Comparison of ENCODE assay signal across 8 mouse cellular contexts in genomic region chr19:5295736-5296075, GRCm38 (mm10). TPM values are rescaled to one million over a fixed set of nuclear protein-coding genes. Genes with fewer than 3 reads are reported as not detected.
DNase-seq lines count a peak whose midpoint lies in the region; ATAC-seq and TF ChIP-seq lines count a peak whose summit lies in the region.

No protein-coding gene starts in this region.

- peaks cover 27% of the 10 kb centered on the region for H3K4me1 ChIP-seq in lung, embryonic 15.5 days
- H3K4me1 ChIP-seq in embryonic fibroblast, embryonic 13.5 days (ENCODE audit: control insufficient read depth, insufficient read depth, low read length), result no peaks in the 10 kb centered on the region
- H3K4me1 ChIP-seq in limb, embryonic 11.5 days (ENCODE audit: control insufficient read depth, insufficient read depth, low read length), result peaks cover 11% of the 10 kb centered on the region
- H3K4me1 ChIP-seq in neural tube, embryonic 15.5 days, result peaks cover 65% of the 10 kb centered on the region

- H3K9me3 ChIP-seq in lung, embryonic 15.5 days, result no peaks in the 10 kb centered on the region
- H3K9me3 ChIP-seq in limb, embryonic 11.5 days (ENCODE audit: control insufficient read depth, low read length), result no peaks in the 10 kb centered on the region
- H3K9me3 ChIP-seq in neural tube, embryonic 15.5 days (replicated peaks), result no peaks in the 10 kb centered on the region

- peak overlapping the region; percentile 68 for H3K9ac ChIP-seq in lung, embryonic 15.5 days
- H3K9ac ChIP-seq in limb, embryonic 11.5 days (ENCODE audit: low read length), result peak overlapping the region; percentile 56
- H3K9ac ChIP-seq in neural tube, embryonic 15.5 days (replicated peaks), result peak overlapping the region; percentile 75

- peak; percentile 61; the same call in 1 of the 2 replicates for ATAC-seq in lung, embryonic 15.5 days (ENCODE audit: borderline replicate concordance, extremely low read depth, low FRiP score, low TSS enrichment)
- peak; percentile 10; the same call in 1 of the 2 replicates for ATAC-seq in limb, embryonic 11.5 days (ENCODE audit: insufficient number of reproducible peaks, low FRiP score, low TSS enrichment, low read depth)
- peak; percentile 30; the same call in 1 of the 2 replicates for ATAC-seq in neural tube, embryonic 15.5 days (ENCODE audit: low FRiP score)

- 5% methylated on average over 13 of the region's 13 CpGs for WGBS in lung, embryonic 15.5 days
- WGBS in limb, embryonic 11.5 days, result 4% methylated on average over 13 of the region's 13 CpGs
- 8% methylated on average over 13 of the region's 13 CpGs for WGBS in neural tube, embryonic 15.5 days

- peak overlapping the region; percentile 86 for H3K27ac ChIP-seq in lung, embryonic 15.5 days
- peak overlapping the region; percentile 38; the same call in 1 of the 2 replicates for H3K27ac ChIP-seq in embryonic fibroblast, embryonic 13.5 days (ENCODE audit: insufficient read depth, low read length)
- peak overlapping the region; percentile 44; the same call in 1 of the 2 replicates for H3K27ac ChIP-seq in limb, embryonic 11.5 days (replicated peaks; ENCODE audit: low read depth, low read length)
- peak overlapping the region; percentile 94 for H3K27ac ChIP-seq in neural tube, embryonic 15.5 days (replicated peaks)

- H3K4me3 ChIP-seq in lung, embryonic 15.5 days, result peak overlapping the region; percentile 95
- peak overlapping the region; percentile 72 for H3K4me3 ChIP-seq in embryonic fibroblast, embryonic 13.5 days (ENCODE audit: insufficient read depth, low read length)
- H3K4me3 ChIP-seq in limb, embryonic 11.5 days (ENCODE audit: low read depth, low read length), result peak overlapping the region; percentile 91
- peak overlapping the region; percentile 65 for H3K4me3 ChIP-seq in neural tube, embryonic 15.5 days (replicated peaks)

- TF ChIP-seq POLR2A in embryonic fibroblast, embryonic 13.5 days (IDR thresholded peaks at IDR 0.05; ENCODE audit: low read depth, low read length), result no peak

- peak overlapping the region; percentile 71 for H3K4me2 ChIP-seq in lung, embryonic 15.5 days
- H3K4me2 ChIP-seq in limb, embryonic 11.5 days (ENCODE audit: low read depth, severe bottlenecking), result peak overlapping the region; percentile 46
- peak overlapping the region; percentile 77 for H3K4me2 ChIP-seq in neural tube, embryonic 15.5 days

- DNase-seq in lung, postnatal 14 days, result no peak
- DNase-seq in limb, embryonic 11.5 days (ENCODE audit: low spot score), result no peak
- DNase-seq in cerebellum, adult 18-20 months, result no peak
- DNase-seq in adrenal gland, postnatal 36 days, result no peak
- DNase-seq in spleen, postnatal 36 days (ENCODE audit: low spot score in 2 of 2), result no peak

- no peaks in the 10 kb centered on the region; the same call in 1 of the 2 replicates for H3K27me3 ChIP-seq in lung, embryonic 15.5 days
- H3K27me3 ChIP-seq in limb, embryonic 11.5 days (ENCODE audit: control insufficient read depth, insufficient read depth, low read length), result no peaks in the 10 kb centered on the region
- H3K27me3 ChIP-seq in neural tube, embryonic 15.5 days (replicated peaks), result no peaks in the 10 kb centered on the region

- H3K36me3 ChIP-seq in lung, embryonic 15.5 days, result peaks cover 27% of the 10 kb centered on the region
- H3K36me3 ChIP-seq in limb, embryonic 11.5 days (ENCODE audit: control insufficient read depth, insufficient read depth, low read length), result peaks cover 7% of the 10 kb centered on the region
- peaks cover 23% of the 10 kb centered on the region for H3K36me3 ChIP-seq in neural tube, embryonic 15.5 days

- TF ChIP-seq CTCF in embryonic fibroblast, embryonic 13.5 days (IDR thresholded peaks at IDR 0.05; ENCODE audit: borderline replicate concordance, insufficient read depth, low read length), result no peak

RNA-seq across cellular contexts. Expression of gene Sf3b2, which starts 0.5 kb away (rescaled TPM):
- 320 and 328 TPM in 2 replicates for polyA plus RNA-seq in lung, embryonic 15.5 days (2015; fragmentation: Nextera tagmentation; extraction: Ambion mirVana)
- 126 and 140 TPM in 2 replicates for polyA plus RNA-seq in embryonic fibroblast, embryonic 13.5 days (2011; ENCODE audit: insufficient read length, low read depth, missing spikeins)
- polyA plus RNA-seq in limb, embryonic 11.5 days (2014; fragmentation: Nextera tagmentation; extraction: Ambion mirVana), result 405 and 414 TPM in 2 replicates
- 300 and 331 TPM in 2 replicates for polyA plus RNA-seq in neural tube, embryonic 15.5 days (2015; fragmentation: Nextera tagmentation; extraction: Ambion mirVana)
- total RNA-seq in adrenal gland, postnatal 36 days (2021), result 100 to 1,000 TPM; 165 to 171 TPM

RNA-seq across cellular contexts. Expression of gene Gal3st3, which starts 2.4 kb away (rescaled TPM):
- polyA plus RNA-seq in lung, embryonic 15.5 days (2015; fragmentation: Nextera tagmentation; extraction: Ambion mirVana), result 1.7 and 2.4 TPM in 2 replicates
- polyA plus RNA-seq in embryonic fibroblast, embryonic 13.5 days (2011; ENCODE audit: insufficient read length, low read depth, missing spikeins), result 0.20 and 0.35 TPM in 2 replicates
- 8.6 and 8.8 TPM in 2 replicates for polyA plus RNA-seq in limb, embryonic 11.5 days (2014; fragmentation: Nextera tagmentation; extraction: Ambion mirVana)
- polyA plus RNA-seq in neural tube, embryonic 15.5 days (2015; fragmentation: Nextera tagmentation; extraction: Ambion mirVana), result 37.8 and 42.0 TPM in 2 replicates
- not detected for total RNA-seq in adrenal gland, postnatal 36 days (2021)

RNA-seq across cellular contexts. Expression of gene Pacs1, which starts 22.8 kb away (rescaled TPM):
- polyA plus RNA-seq in lung, embryonic 15.5 days (2015; fragmentation: Nextera tagmentation; extraction: Ambion mirVana), result 20.6 and 21.4 TPM in 2 replicates
- 23.3 and 23.5 TPM in 2 replicates for polyA plus RNA-seq in embryonic fibroblast, embryonic 13.5 days (2011; ENCODE audit: insufficient read length, low read depth, missing spikeins)
- polyA plus RNA-seq in limb, embryonic 11.5 days (2014; fragmentation: Nextera tagmentation; extraction: Ambion mirVana), result 29.3 and 34.2 TPM in 2 replicates
- 47.6 and 51.0 TPM in 2 replicates for polyA plus RNA-seq in neural tube, embryonic 15.5 days (2015; fragmentation: Nextera tagmentation; extraction: Ambion mirVana)
- total RNA-seq in adrenal gland, postnatal 36 days (2021), result 10 to 100 TPM; 15.6 to 23.6 TPM

RNA-seq across cellular contexts. Expression of gene Catsper1, which starts 39.8 kb away (rescaled TPM):
- not detected in 2 replicates for polyA plus RNA-seq in lung, embryonic 15.5 days (2015; fragmentation: Nextera tagmentation; extraction: Ambion mirVana)
- not detected in 2 replicates for polyA plus RNA-seq in embryonic fibroblast, embryonic 13.5 days (2011; ENCODE audit: insufficient read length, low read depth, missing spikeins)
- not detected in 2 replicates for polyA plus RNA-seq in limb, embryonic 11.5 days (2014; fragmentation: Nextera tagmentation; extraction: Ambion mirVana)
- polyA plus RNA-seq in neural tube, embryonic 15.5 days (2015; fragmentation: Nextera tagmentation; extraction: Ambion mirVana), result not detected in 2 replicates
- total RNA-seq in adrenal gland, postnatal 36 days (2021), result not detected

RNA-seq across cellular contexts. Expression of gene Cst6, which starts 53.7 kb away (rescaled TPM):
- 0.60 and 0.69 TPM in 2 replicates for polyA plus RNA-seq in lung, embryonic 15.5 days (2015; fragmentation: Nextera tagmentation; extraction: Ambion mirVana)
- 2.6 and 7.3 TPM in 2 replicates for polyA plus RNA-seq in embryonic fibroblast, embryonic 13.5 days (2011; ENCODE audit: insufficient read length, low read depth, missing spikeins)
- polyA plus RNA-seq in limb, embryonic 11.5 days (2014; fragmentation: Nextera tagmentation; extraction: Ambion mirVana), result 0.64 and 1.2 TPM in 2 replicates
- 8.0 and 10.0 TPM in 2 replicates for polyA plus RNA-seq in neural tube, embryonic 15.5 days (2015; fragmentation: Nextera tagmentation; extraction: Ambion mirVana)
- total RNA-seq in adrenal gland, postnatal 36 days (2021), result 1 to 10 TPM; 2.1 to 2.5 TPM

Comparison
In these comparisons a context has a peak if more than half of its experiments do, and no peak if none do; other contexts are left out.
1. ATAC-seq: peak in every context shown above with its lines; median percentile 61 in lung, embryonic 15.5 days; 30 in neural tube, embryonic 15.5 days; 10 in limb, embryonic 11.5 days.
2. H3K27ac ChIP-seq: peak in every context shown above with its lines; median percentile 94 in neural tube, embryonic 15.5 days; 86 in lung, embryonic 15.5 days; 44 in limb, embryonic 11.5 days; 38 in embryonic fibroblast, embryonic 13.5 days.